Mouse (Mus musculus) CH12.LX (cell line): ENCODE measurements around the gene Hipk2. TPM values are rescaled to one million over a fixed set of nuclear protein-coding genes. Genes with fewer than 3 reads are reported as not detected.

Source experiments
- DNase-seq: peaks from one replicate; pipeline ENCODE4 v3.0.0-alpha.2; 2013; ENCODE audit errors: extremely low read depth
- H3K27ac ChIP-seq: 2 replicates; pipeline ENCODE4 v1.5.1; 2012; ENCODE audit warnings: low read depth, mild to moderate bottlenecking, control low read depth, moderate library complexity; ENCODE audit not compliant: insufficient read depth
- H3K27me3 ChIP-seq: replicated peaks from 2 replicates; pipeline ENCODE3; 2012; ENCODE audit warnings: inconsistent platforms
- H3K36me3 ChIP-seq, 2 experiments: replicated peaks in 1 of 2; 2 replicates each; pipeline versions ENCODE3 to v1.6.1; 2012; ENCODE audit warnings: inconsistent platforms in 1 of 2, low read length in 1 of 2, mild to moderate bottlenecking in 1 of 2, mixed read lengths in 1 of 2, moderate library complexity in 1 of 2; ENCODE audit not compliant: control insufficient read depth in 1 of 2, insufficient read depth in 1 of 2
- H3K4me1 ChIP-seq, 2 experiments: 2 replicates each; pipeline ENCODE4 v1.6.1; 2012; ENCODE audit warnings: inconsistent platforms in 1 of 2, moderate library complexity in 1 of 2; ENCODE audit not compliant: insufficient read depth in 2 of 2, control insufficient read depth in 1 of 2
- H3K4me2 ChIP-seq: 2 replicates; pipeline ENCODE4 v1.6.1; 2012; ENCODE audit warnings: low read depth, mild to moderate bottlenecking, control low read depth; ENCODE audit not compliant: poor library complexity, insufficient read depth, severe bottlenecking
- H3K4me3 ChIP-seq, 3 experiments: fragments of 150-350 bp in 1 of 3; sonication (generic) in 1 of 3; replicated peaks in 1 of 3; 2 replicates each; pipeline versions ENCODE3 to v1.5.1; 2011 to 2012; ENCODE audit warnings: low read depth in 2 of 3, low read length in 2 of 3, mild to moderate bottlenecking in 2 of 3, moderate library complexity in 2 of 3, control low read depth in 1 of 3, improper control_type of control experiment in 1 of 3, inconsistent platforms in 1 of 3, mixed read lengths in 1 of 3; ENCODE audit not compliant: poor library complexity in 1 of 3
- H3K79me2 ChIP-seq: replicated peaks from 2 replicates; pipeline ENCODE4 v1.6.1; 2012; ENCODE audit warnings: mild to moderate bottlenecking, moderate library complexity; ENCODE audit not compliant: control insufficient read depth, poor library complexity, insufficient read depth, severe bottlenecking; ENCODE audit errors: extremely low read depth
- H3K9ac ChIP-seq: 2 replicates; pipeline ENCODE4 v1.6.1; 2012; ENCODE audit warnings: low read depth, mild to moderate bottlenecking, control low read depth, moderate library complexity; ENCODE audit not compliant: insufficient read depth
- H3K9me3 ChIP-seq: replicated peaks from 2 replicates; pipeline ENCODE3; 2012; ENCODE audit warnings: low read length, inconsistent platforms, mixed read lengths
- BHLHE40 ChIP-seq: IDR thresholded peaks from 2 replicates; pipeline ENCODE4 v1.6.1; 2011; ENCODE audit warnings: mild to moderate bottlenecking, low read depth, low read length, improper control_type of control experiment
- CHD1 ChIP-seq: IDR thresholded peaks from 2 replicates; pipeline ENCODE4 v1.6.1; 2012; ENCODE audit warnings: low read depth, low read length, improper control_type of control experiment, inconsistent platforms
- CHD2 ChIP-seq: IDR thresholded peaks from 2 replicates; pipeline ENCODE4 v1.6.1; 2011; ENCODE audit warnings: low read length, improper control_type of control experiment
- ELF1 ChIP-seq: IDR thresholded peaks from 2 replicates; pipeline ENCODE4 v1.6.1; 2014; ENCODE audit warnings: low read depth, mild to moderate bottlenecking, inconsistent platforms, low read length, improper control_type of control experiment
- EP300 ChIP-seq: IDR thresholded peaks from 2 replicates; pipeline ENCODE4 v1.6.1; 2011; ENCODE audit warnings: low read length, improper control_type of control experiment
- ETS1 ChIP-seq: conservative IDR thresholded peaks from 2 replicates; pipeline ENCODE4 v1.6.1; 2012; ENCODE audit warnings: low read depth, mild to moderate bottlenecking, inconsistent platforms, low read length, improper control_type of control experiment, moderate library complexity
- GABPA ChIP-seq: IDR thresholded peaks from 2 replicates; pipeline ENCODE4 v1.6.1; 2012; ENCODE audit warnings: low read depth, low read length, improper control_type of control experiment, inconsistent platforms; ENCODE audit not compliant: insufficient replicate concordance
- JUN ChIP-seq: IDR thresholded peaks from 2 replicates; pipeline ENCODE4 v1.6.1; 2011; ENCODE audit warnings: low read depth, mild to moderate bottlenecking, low read length, improper control_type of control experiment, moderate library complexity; ENCODE audit not compliant: insufficient read depth
- KAT2A ChIP-seq: IDR thresholded peaks from 2 replicates; pipeline ENCODE4 v1.6.1; 2012; ENCODE audit warnings: low read length, improper control_type of control experiment, inconsistent platforms; ENCODE audit not compliant: insufficient replicate concordance
- MAFK ChIP-seq: IDR thresholded peaks from 2 replicates; pipeline ENCODE4 v1.6.1; 2011; ENCODE audit warnings: low read length, improper control_type of control experiment; ENCODE audit not compliant: insufficient replicate concordance
- MAX ChIP-seq: IDR thresholded peaks from 2 replicates; pipeline ENCODE4 v1.6.1; 2011; ENCODE audit warnings: low read length, improper control_type of control experiment
- MXI1 ChIP-seq: IDR thresholded peaks from 2 replicates; pipeline ENCODE4 v1.6.1; 2011; ENCODE audit warnings: mild to moderate bottlenecking, low read depth, low read length, improper control_type of control experiment
- NELFE ChIP-seq: IDR thresholded peaks from 2 replicates; pipeline ENCODE4 v1.6.1; 2011; ENCODE audit warnings: low read depth, low read length, improper control_type of control experiment
- POLR2A ChIP-seq: IDR thresholded peaks from 2 replicates; pipeline ENCODE4 v1.6.1; 2011; ENCODE audit warnings: low read depth, mild to moderate bottlenecking, improper control_type of control experiment, low read length
- RAD21 ChIP-seq: IDR thresholded peaks from 2 replicates; pipeline ENCODE4 v1.6.1; 2011; ENCODE audit warnings: low read depth, mild to moderate bottlenecking, low read length, improper control_type of control experiment, moderate library complexity
- SIN3A ChIP-seq: IDR thresholded peaks from 2 replicates; pipeline ENCODE4 v1.6.1; 2012; ENCODE audit warnings: low read length, improper control_type of control experiment, inconsistent platforms
- SMC3 ChIP-seq: IDR thresholded peaks from 2 replicates; pipeline ENCODE4 v1.6.1; 2011; ENCODE audit warnings: low read depth, low read length, improper control_type of control experiment
- TBP ChIP-seq: conservative IDR thresholded peaks from 2 replicates; pipeline ENCODE4 v1.6.1; 2011; ENCODE audit warnings: low read depth, low read length, improper control_type of control experiment
- TCF12 ChIP-seq: IDR thresholded peaks from 2 replicates; pipeline ENCODE4 v1.6.1; 2014; ENCODE audit warnings: low read depth, mild to moderate bottlenecking, inconsistent platforms, low read length, improper control_type of control experiment
- UBTF ChIP-seq: IDR thresholded peaks from 2 replicates; pipeline ENCODE4 v1.6.1; 2012; ENCODE audit warnings: low read depth, mild to moderate bottlenecking, inconsistent platforms, low read length, improper control_type of control experiment, moderate library complexity
- USF1 ChIP-seq: IDR thresholded peaks from 2 replicates; pipeline ENCODE4 v1.6.1; 2014; ENCODE audit warnings: low read depth, mild to moderate bottlenecking, inconsistent platforms, low read length, improper control_type of control experiment
- USF2 ChIP-seq: conservative IDR thresholded peaks from 2 replicates; pipeline ENCODE4 v1.6.1; 2011; ENCODE audit warnings: low read depth, low read length, improper control_type of control experiment
- ZKSCAN1 ChIP-seq: IDR thresholded peaks from 2 replicates; pipeline ENCODE4 v1.6.1; 2012; ENCODE audit warnings: low read depth, inconsistent platforms, low read length, improper control_type of control experiment, borderline replicate concordance
- ZMIZ1 ChIP-seq: IDR thresholded peaks from 2 replicates; pipeline ENCODE4 v1.6.1; 2012; ENCODE audit warnings: low read depth, mild to moderate bottlenecking, inconsistent platforms, low read length, improper control_type of control experiment
- dilution Hi-C: fragments of 300-500 bp; cut with MboI; formaldehyde crosslinking; loops from 2 replicates; pipeline ENCODE4 v1.14.3; 2020; ENCODE audit warnings: low sequenced_read_pairs; ENCODE audit not compliant: extremely low pct_unique_long_range_greater_than_20kb, extremely low pct_ligation_motif_present
- in situ Hi-C: fragments of 300-500 bp; cut with MboI; formaldehyde crosslinking; loops from 3 replicates; pipeline ENCODE4 v1.14.3; 2019; ENCODE audit warnings: low sequenced_read_pairs, low pct_ligation_motif_present, low pct_unique_long_range_greater_than_20kb, mixed read lengths
- polyA plus RNA-seq: library from polyadenylated mRNA; unstranded; fragments of >175 nt; gene quantifications from 2 replicates; pipeline ENCODE4 v1.2.1, GENCODE M21; 2012; ENCODE audit warnings: low read depth; ENCODE audit not compliant: insufficient read length
- total RNA-seq, 2 experiments: library from RNA; depleted of rRNA; stranded (reverse); fragments of 300-350 nt in 1 of 2; fragments of >200 nt in 1 of 2; gene quantifications; 2 replicates each; pipeline ENCODE4 v1.2.3; 2012 to 2014

The Hipk2 gene
- total and polyA plus RNA-seq, 3 experiments = 1.6 to 5.3 (median 2.6) TPM

DNA sequence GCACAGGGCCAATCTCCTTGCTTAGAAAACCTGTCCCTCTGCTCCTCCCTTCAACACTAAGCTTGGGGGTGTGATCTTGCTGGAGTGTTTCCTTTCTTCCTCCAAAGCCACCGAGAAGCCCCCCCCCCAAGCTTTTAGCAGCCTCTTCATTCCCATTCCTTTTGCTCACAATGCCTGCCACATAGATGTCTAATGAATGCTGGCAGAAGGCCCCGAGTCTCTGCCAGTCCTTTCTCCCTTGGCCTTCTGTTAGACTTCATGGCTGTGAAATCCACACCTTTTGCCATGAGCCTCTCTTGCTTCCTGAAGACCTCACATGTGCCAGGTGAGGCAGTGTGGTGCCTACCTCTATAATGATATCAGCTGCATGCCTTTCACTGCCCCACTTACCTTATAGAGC lies 46.6 kb upstream of the Hipk2 start:
- Histone ChIP-seq H3K36me3 (no peaks in the 10 kb centered on the region), H3K27ac (no peak overlapping the region), H3K79me2 (no peaks in the 10 kb centered on the region), H3K9ac (no peak overlapping the region), H3K9me3 (no peaks in the 10 kb centered on the region), H3K4me2 (no peak overlapping the region), H3K4me3 (no peak overlapping the region), H3K27me3 (no peaks in the 10 kb centered on the region), H3K4me1 (peaks cover 0 to 5% of the 10 kb centered on the region in 2 experiments; a peak in 1 of 4 replicates)
- in situ Hi-C loops (loop anchor here (10.0 kb wide), 1 partner anchor 142 kb away; no protein-coding TSS in a partner anchor), dilution Hi-C loops (no loop called here)
- TF ChIP-seq CHD1 (no peak), MAX (no peak), KAT2A (no peak), TBP (no peak), ELF1 (no peak), MXI1 (no peak), CHD2 (no peak), RAD21 (no peak), BHLHE40 (no peak), USF1 (no peak), ZKSCAN1 (no peak), MAFK (no peak), USF2 (no peak)
- no peak for DNase-seq

DNA sequence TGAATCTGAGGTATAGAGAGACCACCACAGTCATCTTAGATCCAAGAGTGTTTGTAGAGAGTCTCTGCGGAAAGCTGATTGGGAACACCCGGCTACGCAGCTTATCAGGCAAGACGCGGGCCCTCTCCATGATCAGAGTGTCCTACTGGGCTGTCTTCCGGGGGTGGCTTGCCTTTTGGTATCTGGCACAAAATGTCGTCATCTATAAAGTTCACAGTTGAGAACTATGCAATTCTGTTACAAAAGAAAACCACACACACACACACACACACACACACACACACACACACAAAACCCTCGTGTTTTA lies 45.8 kb upstream of the Hipk2 start:
- Histone ChIP-seq H3K79me2 (no peaks in the 10 kb centered on the region), H3K4me1 (peaks cover 0 to 5% of the 10 kb centered on the region in 2 experiments; a peak in 1 of 4 replicates), H3K4me3 (no peak overlapping the region), H3K9ac (no peak overlapping the region), H3K27me3 (no peaks in the 10 kb centered on the region), H3K4me2 (no peak overlapping the region), H3K27ac (no peak overlapping the region), H3K36me3 (no peaks in the 10 kb centered on the region), H3K9me3 (no peaks in the 10 kb centered on the region)
- dilution Hi-C loops (no loop called here), in situ Hi-C loops (loop anchor here (10.0 kb wide), 1 partner anchor 143 kb away; no protein-coding TSS in a partner anchor)
- DNase-seq = no peak
- TF ChIP-seq POLR2A = no peak

DNA sequence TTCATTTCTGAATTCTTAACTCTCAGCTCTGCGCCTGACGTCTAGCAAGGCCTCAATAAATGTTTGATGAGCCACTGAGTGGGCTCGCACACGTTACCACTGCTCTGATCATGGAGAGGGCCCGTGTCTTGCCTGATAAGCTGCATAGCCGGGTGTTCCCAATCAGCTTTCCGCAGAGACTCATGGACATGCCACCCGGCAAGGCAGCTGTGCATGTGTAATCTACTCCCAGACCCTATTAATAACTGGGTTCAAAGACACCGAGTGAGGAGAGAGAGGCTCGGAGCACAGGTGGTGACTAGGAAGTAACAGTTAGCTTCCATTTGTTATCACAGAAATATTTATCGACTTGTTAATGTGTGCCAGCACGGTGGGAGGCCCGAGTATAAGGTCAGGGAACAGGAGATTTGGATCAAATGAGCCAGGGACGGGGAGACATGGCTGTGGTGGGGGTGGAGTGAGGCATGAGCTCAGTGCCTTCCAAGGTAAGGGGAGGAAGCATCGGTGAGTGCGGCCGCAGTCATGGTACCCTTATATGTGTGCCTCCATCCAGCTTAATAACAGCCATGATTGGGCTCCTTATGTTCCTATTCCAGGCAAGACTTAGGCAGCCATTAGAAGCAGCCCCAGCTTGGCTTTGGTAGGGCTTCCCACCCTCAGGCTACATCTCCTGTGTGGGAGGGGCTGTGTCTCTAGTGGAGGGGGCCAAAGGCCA lies 45.3 kb upstream of the Hipk2 start:
- TF ChIP-seq NELFE (no peak), EP300 (no peak), GABPA (no peak), SIN3A (no peak), USF1 (no peak), SMC3 (no peak), ZMIZ1 (no peak), TCF12 (no peak), UBTF (no peak), ETS1 (no peak), JUN (no peak)
- H3K27ac ChIP-seq = no peak overlapping the region

More for the DNA sequence above, 45.3 kb upstream of the Hipk2 start:
- Histone ChIP-seq H3K4me3 (no peak overlapping the region), H3K4me1 (peaks cover 0 to 5% of the 10 kb centered on the region in 2 experiments; a peak in 1 of 4 replicates), H3K9ac (no peak overlapping the region), H3K9me3 (no peaks in the 10 kb centered on the region), H3K79me2 (no peaks in the 10 kb centered on the region), H3K36me3 (no peaks in the 10 kb centered on the region), H3K27me3 (no peaks in the 10 kb centered on the region), H3K4me2 (no peak overlapping the region)
- no peak for DNase-seq
- in situ Hi-C loops = loop anchor here (10.0 kb wide), 1 partner anchor 144 kb away; no protein-coding TSS in a partner anchor
- dilution Hi-C loops = no loop called here
